Mouse (Mus musculus) T-helper 17 cell (primary cell): ENCODE results near the gene Olfr149.

Experiments
- in situ Hi-C, 2 experiments: fragments of 300-600 bp; cut with MboI, MseI; formaldehyde crosslinking; loops; 1 replicate in 1 of 2; 2 replicates in 1 of 2; pipeline ENCODE4 v1.15.1; 2025; ENCODE audit warnings: high pct_unique_total_duplicates in 2 of 2

Gene Olfr149

GRCm38 (mm10) chr9:39707017-39707416 lies at the start of gene Olfr149:
Gene Olfr149 (minus strand): TSS chr9:39707117.
- in situ Hi-C loops = loop anchor here in 1 of 2 experiments (10.0 kb wide), 1 partner anchor 1668 kb away; no protein-coding TSS in a partner anchor

GRCm38 (mm10) chr9:39746428-39746827 lies 39.5 kb upstream of the Olfr149 start:
- in situ Hi-C loops = no loop called here

GRCm38 (mm10) chr9:39745949-39746348 lies 39.0 kb upstream of the Olfr149 start, which contains the start of gene Olfr967:
Gene Olfr967 (plus strand): TSS chr9:39746249.
- in situ Hi-C loops = no loop called here

GRCm38 (mm10) chr9:39740741-39741140 lies 33.8 kb upstream of the Olfr149 start:
- in situ Hi-C loops = no loop called here

- in situ Hi-C loops = no loop called here
Observed at GRCm38 (mm10) chr9:39730678-39731077, 23.8 kb upstream of the Olfr149 start, which contains the start of gene Olfr150. Gene Olfr150 (plus strand): TSS chr9:39730978.

GRCm38 (mm10) chr9:39711053-39711452 lies 4.1 kb upstream of the Olfr149 start, which contains the start of gene Olfr965:
Gene Olfr965 (plus strand): TSS chr9:39711353.
- in situ Hi-C loops = no loop called here

- in situ Hi-C loops = loop anchor here in 1 of 2 experiments (10.0 kb wide), 1 partner anchor 1666 kb away; no protein-coding TSS in a partner anchor
Observed at GRCm38 (mm10) chr9:39708958-39709357, 2.0 kb upstream of the Olfr149 start.

- in situ Hi-C loops = loop anchor here in 1 of 2 experiments (10.0 kb wide), 1 partner anchor 1674 kb away; no protein-coding TSS in a partner anchor
Observed at GRCm38 (mm10) chr9:39701123-39701522, 5.8 kb downstream of the Olfr149 start.

- in situ Hi-C loops = no loop called here
Observed at GRCm38 (mm10) chr9:39679280-39679679, 27.6 kb downstream of the Olfr149 start.

- in situ Hi-C loops = no loop called here
Observed at GRCm38 (mm10) chr9:39678557-39678956, 28.4 kb downstream of the Olfr149 start.

- in situ Hi-C loops = no loop called here
Observed at GRCm38 (mm10) chr9:39674820-39675219, 32.1 kb downstream of the Olfr149 start.

GRCm38 (mm10) chr9:39669723-39670122 lies 37.2 kb downstream of the Olfr149 start:
- in situ Hi-C loops = no loop called here

GRCm38 (mm10) chr9:39666905-39667304 lies 40.0 kb downstream of the Olfr149 start, which contains the start of gene Olfr963:
Gene Olfr963 (plus strand): TSS chr9:39667205.
- in situ Hi-C loops = no loop called here

- in situ Hi-C loops = no loop called here
Observed at GRCm38 (mm10) chr9:39654756-39655396, 52.0 kb downstream of the Olfr149 start.
